Mouse (Mus musculus) ES-E14 (cell line): ENCODE measurements around the gene Smg1.

ENCODE experiments used
- CHD2 ChIP-seq: IDR thresholded peaks from 2 replicates; pipeline ENCODE4 v1.6.1; 2014; ENCODE audit warnings: mild to moderate bottlenecking, low read depth, low read length, inconsistent platforms
- MAFK ChIP-seq: IDR thresholded peaks from 2 replicates; pipeline ENCODE4 v1.6.1; 2014; ENCODE audit warnings: mild to moderate bottlenecking, low read depth, low read length, inconsistent platforms; ENCODE audit not compliant: insufficient read depth
- ZNF384 ChIP-seq: IDR thresholded peaks from 2 replicates; pipeline ENCODE4 v1.6.1; 2012; ENCODE audit warnings: low read depth, low read length, inconsistent platforms

DNA sequence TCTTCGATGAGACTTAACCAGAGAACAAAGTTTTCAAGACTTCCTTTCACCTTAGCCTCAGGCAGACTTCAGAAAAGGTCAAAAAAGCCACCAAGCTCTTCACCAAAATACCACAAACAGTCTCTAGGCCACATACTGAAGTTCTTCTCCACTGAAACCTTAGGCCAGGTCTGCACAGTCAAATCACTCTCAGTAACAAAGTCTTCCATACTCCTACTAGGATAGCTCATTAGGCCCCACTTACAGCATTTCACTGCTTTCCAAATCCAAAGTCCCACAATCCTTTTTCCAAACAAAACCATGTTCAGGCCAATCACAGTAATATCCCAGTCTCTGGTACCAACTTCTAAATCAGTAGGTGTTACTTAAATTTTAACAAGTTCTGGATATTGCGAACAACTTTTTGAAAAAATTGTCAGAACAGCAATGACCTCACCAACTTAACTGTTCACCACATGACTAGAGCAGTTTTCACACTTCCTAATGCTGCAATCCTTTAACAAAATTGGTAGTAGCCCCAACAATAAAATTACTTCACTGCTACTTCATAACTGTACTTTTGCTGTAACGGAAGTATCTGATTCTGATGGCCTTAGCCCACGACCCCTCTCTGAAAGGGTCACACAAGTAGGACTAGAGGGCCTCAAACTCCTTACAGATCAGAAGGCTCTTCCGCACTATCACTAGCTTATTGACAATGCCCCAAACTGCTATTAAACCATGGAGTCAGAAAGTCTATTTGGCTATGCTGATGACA, 129.8 kb downstream of the Smg1 start:
- TF ChIP-seq ZNF384: no peak
- TF ChIP-seq MAFK: no peak
- no peak for TF ChIP-seq CHD2
